Mouse (Mus musculus) CH12.LX (cell line): ENCODE results near the gene Gm49416. TPM values are rescaled to one million over a fixed set of nuclear protein-coding genes. Genes with fewer than 3 reads are reported as not detected.

Source experiments
- DNase-seq: peaks from one replicate; pipeline ENCODE4 v3.0.0-alpha.2; 2013; ENCODE audit errors: extremely low read depth
- H3K27ac ChIP-seq: 2 replicates; pipeline ENCODE4 v1.5.1; 2012; ENCODE audit warnings: low read depth, mild to moderate bottlenecking, control low read depth, moderate library complexity; ENCODE audit not compliant: insufficient read depth
- H3K27me3 ChIP-seq: replicated peaks from 2 replicates; pipeline ENCODE3; 2012; ENCODE audit warnings: inconsistent platforms
- H3K36me3 ChIP-seq, 2 experiments: replicated peaks in 1 of 2; 2 replicates each; pipeline versions ENCODE3 to v1.6.1; 2012; ENCODE audit warnings: inconsistent platforms in 1 of 2, low read length in 1 of 2, mild to moderate bottlenecking in 1 of 2, mixed read lengths in 1 of 2, moderate library complexity in 1 of 2; ENCODE audit not compliant: control insufficient read depth in 1 of 2, insufficient read depth in 1 of 2
- H3K4me1 ChIP-seq, 2 experiments: 2 replicates each; pipeline ENCODE4 v1.6.1; 2012; ENCODE audit warnings: inconsistent platforms in 1 of 2, moderate library complexity in 1 of 2; ENCODE audit not compliant: insufficient read depth in 2 of 2, control insufficient read depth in 1 of 2
- H3K4me2 ChIP-seq: 2 replicates; pipeline ENCODE4 v1.6.1; 2012; ENCODE audit warnings: low read depth, mild to moderate bottlenecking, control low read depth; ENCODE audit not compliant: poor library complexity, insufficient read depth, severe bottlenecking
- H3K4me3 ChIP-seq, 3 experiments: fragments of 150-350 bp in 1 of 3; sonication (generic) in 1 of 3; replicated peaks in 1 of 3; 2 replicates each; pipeline versions ENCODE3 to v1.5.1; 2011 to 2012; ENCODE audit warnings: low read depth in 2 of 3, low read length in 2 of 3, mild to moderate bottlenecking in 2 of 3, moderate library complexity in 2 of 3, control low read depth in 1 of 3, improper control_type of control experiment in 1 of 3, inconsistent platforms in 1 of 3, mixed read lengths in 1 of 3; ENCODE audit not compliant: poor library complexity in 1 of 3
- H3K79me2 ChIP-seq: replicated peaks from 2 replicates; pipeline ENCODE4 v1.6.1; 2012; ENCODE audit warnings: mild to moderate bottlenecking, moderate library complexity; ENCODE audit not compliant: control insufficient read depth, poor library complexity, insufficient read depth, severe bottlenecking; ENCODE audit errors: extremely low read depth
- H3K9ac ChIP-seq: 2 replicates; pipeline ENCODE4 v1.6.1; 2012; ENCODE audit warnings: low read depth, mild to moderate bottlenecking, control low read depth, moderate library complexity; ENCODE audit not compliant: insufficient read depth
- H3K9me3 ChIP-seq: replicated peaks from 2 replicates; pipeline ENCODE3; 2012; ENCODE audit warnings: low read length, inconsistent platforms, mixed read lengths
- CTCF ChIP-seq, 2 experiments: IDR thresholded peaks in 1 of 2; conservative IDR thresholded peaks in 1 of 2; 2 replicates each; pipeline ENCODE4 v1.5.1; 2011 to 2012; ENCODE audit warnings: low read depth in 2 of 2, low read length in 2 of 2, improper control_type of control experiment in 1 of 2, inconsistent platforms in 1 of 2, mild to moderate bottlenecking in 1 of 2, moderate library complexity in 1 of 2
- E2F4 ChIP-seq: IDR thresholded peaks from 2 replicates; pipeline ENCODE4 v1.6.1; 2011; ENCODE audit warnings: low read depth, low read length, improper control_type of control experiment; ENCODE audit not compliant: insufficient replicate concordance
- EP300 ChIP-seq: IDR thresholded peaks from 2 replicates; pipeline ENCODE4 v1.6.1; 2011; ENCODE audit warnings: low read length, improper control_type of control experiment
- ETS1 ChIP-seq: conservative IDR thresholded peaks from 2 replicates; pipeline ENCODE4 v1.6.1; 2012; ENCODE audit warnings: low read depth, mild to moderate bottlenecking, inconsistent platforms, low read length, improper control_type of control experiment, moderate library complexity
- GABPA ChIP-seq: IDR thresholded peaks from 2 replicates; pipeline ENCODE4 v1.6.1; 2012; ENCODE audit warnings: low read depth, low read length, improper control_type of control experiment, inconsistent platforms; ENCODE audit not compliant: insufficient replicate concordance
- KAT2A ChIP-seq: IDR thresholded peaks from 2 replicates; pipeline ENCODE4 v1.6.1; 2012; ENCODE audit warnings: low read length, improper control_type of control experiment, inconsistent platforms; ENCODE audit not compliant: insufficient replicate concordance
- MAFK ChIP-seq: IDR thresholded peaks from 2 replicates; pipeline ENCODE4 v1.6.1; 2011; ENCODE audit warnings: low read length, improper control_type of control experiment; ENCODE audit not compliant: insufficient replicate concordance
- MAX ChIP-seq: IDR thresholded peaks from 2 replicates; pipeline ENCODE4 v1.6.1; 2011; ENCODE audit warnings: low read length, improper control_type of control experiment
- MEF2A ChIP-seq: IDR thresholded peaks from 2 replicates; pipeline ENCODE4 v1.6.1; 2014; ENCODE audit warnings: low read depth, mild to moderate bottlenecking, inconsistent platforms, low read length, improper control_type of control experiment, borderline replicate concordance
- MYC ChIP-seq: IDR thresholded peaks from 2 replicates; pipeline ENCODE4 v1.6.1; 2011; ENCODE audit warnings: low read depth, mild to moderate bottlenecking, improper control_type of control experiment, low read length
- NRF1 ChIP-seq: IDR thresholded peaks from 2 replicates; pipeline ENCODE4 v1.6.1; 2014; ENCODE audit warnings: low read depth, mild to moderate bottlenecking, inconsistent platforms, low read length, improper control_type of control experiment, moderate library complexity
- POLR2A ChIP-seq: IDR thresholded peaks from 2 replicates; pipeline ENCODE4 v1.6.1; 2011; ENCODE audit warnings: low read depth, mild to moderate bottlenecking, improper control_type of control experiment, low read length
- RAD21 ChIP-seq: IDR thresholded peaks from 2 replicates; pipeline ENCODE4 v1.6.1; 2011; ENCODE audit warnings: low read depth, mild to moderate bottlenecking, low read length, improper control_type of control experiment, moderate library complexity
- TCF12 ChIP-seq: IDR thresholded peaks from 2 replicates; pipeline ENCODE4 v1.6.1; 2014; ENCODE audit warnings: low read depth, mild to moderate bottlenecking, inconsistent platforms, low read length, improper control_type of control experiment
- UBTF ChIP-seq: IDR thresholded peaks from 2 replicates; pipeline ENCODE4 v1.6.1; 2012; ENCODE audit warnings: low read depth, mild to moderate bottlenecking, inconsistent platforms, low read length, improper control_type of control experiment, moderate library complexity
- USF2 ChIP-seq: conservative IDR thresholded peaks from 2 replicates; pipeline ENCODE4 v1.6.1; 2011; ENCODE audit warnings: low read depth, low read length, improper control_type of control experiment
- ZKSCAN1 ChIP-seq: IDR thresholded peaks from 2 replicates; pipeline ENCODE4 v1.6.1; 2012; ENCODE audit warnings: low read depth, inconsistent platforms, low read length, improper control_type of control experiment, borderline replicate concordance
- dilution Hi-C: fragments of 300-500 bp; cut with MboI; formaldehyde crosslinking; loops from 2 replicates; pipeline ENCODE4 v1.14.3; 2020; ENCODE audit warnings: low sequenced_read_pairs; ENCODE audit not compliant: extremely low pct_unique_long_range_greater_than_20kb, extremely low pct_ligation_motif_present
- in situ Hi-C: fragments of 300-500 bp; cut with MboI; formaldehyde crosslinking; loops from 3 replicates; pipeline ENCODE4 v1.14.3; 2019; ENCODE audit warnings: low sequenced_read_pairs, low pct_ligation_motif_present, low pct_unique_long_range_greater_than_20kb, mixed read lengths
- polyA plus RNA-seq: library from polyadenylated mRNA; unstranded; fragments of >175 nt; gene quantifications from 2 replicates; pipeline ENCODE4 v1.2.1, GENCODE M21; 2012; ENCODE audit warnings: low read depth; ENCODE audit not compliant: insufficient read length
- total RNA-seq, 2 experiments: library from RNA; depleted of rRNA; stranded (reverse); fragments of 300-350 nt in 1 of 2; fragments of >200 nt in 1 of 2; gene quantifications; 2 replicates each; pipeline ENCODE4 v1.2.3; 2012 to 2014

The Gm49416 gene
- total and polyA plus RNA-seq, 3 experiments, result 11.1 TPM; not detected in 2

- dilution Hi-C loops, result no loop called here
Measured at GRCm38 (mm10) chr19:8881034-8881392, 7.7 kb upstream of the Gm49416 start.

GRCm38 (mm10) chr19:8883616-8884015 is 5.1 kb upstream of the Gm49416 start, which contains the start of the genes Lbhd1 and Gm49403:
Gene Lbhd1 (plus strand): TSS chr19:8883732.
Gene Gm49403 (plus strand): TSS chr19:8883930.
- no peak for DNase-seq
- Histone ChIP-seq H3K79me2 (peaks cover 4% of the 10 kb centered on the region; the same call in 1 of the 2 replicates), H3K27ac (no peak within 1 kb of the TSS), H3K9me3 (no peaks in the 10 kb centered on the region), H3K36me3 (peaks cover 0 to 10% of the 10 kb centered on the region in 2 experiments), H3K9ac (no peak within 1 kb of the TSS), H3K27me3 (no peaks in the 10 kb centered on the region), H3K4me1 (peaks cover 0 to 26% of the 10 kb centered on the region in 2 experiments; a peak in 3 of 4 replicates), H3K4me2 (no peak within 1 kb of the TSS), H3K4me3 (no peak within 1 kb of the TSS)
- dilution Hi-C loops (no loop called here), in situ Hi-C loops (no loop called here)
- TF ChIP-seq RAD21 (no peak), MEF2A (no peak), ETS1 (no peak), POLR2A (no peak), NRF1 (no peak), MAX (no peak), KAT2A (no peak), GABPA (no peak), MAFK (no peak), E2F4 (no peak), USF2 (no peak), TCF12 (no peak), ZKSCAN1 (no peak), MYC (no peak), CTCF (conservative IDR thresholded peaks at IDR 0.05 in 1 of 2, IDR thresholded peaks at IDR 0.05 in 1 of 2; ENCODE audit: low read depth in 2 of 2, low read length in 2 of 2) (no peak)

More at GRCm38 (mm10) chr19:8881034-8881392, 7.7 kb upstream of the Gm49416 start:
- Histone ChIP-seq H3K4me3 (peak overlapping the region; percentile 90 to 97 (median 95)), H3K9ac (peak overlapping the region; percentile 73), H3K79me2 (no peaks in the 10 kb centered on the region), H3K4me2 (peak overlapping the region; percentile 68), H3K36me3 (peaks cover 6 to 28% of the 10 kb centered on the region in 2 experiments), H3K27me3 (no peaks in the 10 kb centered on the region), H3K27ac (no peak overlapping the region), H3K4me1 (peaks cover 0 to 16% of the 10 kb centered on the region in 2 experiments; a peak in 3 of 4 replicates), H3K9me3 (no peaks in the 10 kb centered on the region)
- TF ChIP-seq UBTF, result no peak
- no peak for TF ChIP-seq EP300
- TF ChIP-seq MAFK, result no peak
- TF ChIP-seq USF2, result peak; percentile 5; the same call in 1 of the 2 replicates
- in situ Hi-C loops, result no loop called here
- DNase-seq, result no peak
